Mouse (Mus musculus) telencephalon, adult 2 months (tissue): Measurements from ENCODE around the gene Cxcr5.
"Not testable (repeated sequence)": the region's sequence is repeated elsewhere in the genome, so short reads cannot be mapped to it uniquely, and the experiment has no call there.

ENCODE experiments used
- DNase-seq: peaks from one replicate; pipeline ENCODE4 v3.0.0-alpha.2; 2011; ENCODE audit warnings: low read depth, low spot score

Gene Cxcr5

GRCm38 (mm10) chr9:44587262-44588160 is 25.8 kb upstream of the Cxcr5 start:
- no peak for DNase-seq

DNA sequence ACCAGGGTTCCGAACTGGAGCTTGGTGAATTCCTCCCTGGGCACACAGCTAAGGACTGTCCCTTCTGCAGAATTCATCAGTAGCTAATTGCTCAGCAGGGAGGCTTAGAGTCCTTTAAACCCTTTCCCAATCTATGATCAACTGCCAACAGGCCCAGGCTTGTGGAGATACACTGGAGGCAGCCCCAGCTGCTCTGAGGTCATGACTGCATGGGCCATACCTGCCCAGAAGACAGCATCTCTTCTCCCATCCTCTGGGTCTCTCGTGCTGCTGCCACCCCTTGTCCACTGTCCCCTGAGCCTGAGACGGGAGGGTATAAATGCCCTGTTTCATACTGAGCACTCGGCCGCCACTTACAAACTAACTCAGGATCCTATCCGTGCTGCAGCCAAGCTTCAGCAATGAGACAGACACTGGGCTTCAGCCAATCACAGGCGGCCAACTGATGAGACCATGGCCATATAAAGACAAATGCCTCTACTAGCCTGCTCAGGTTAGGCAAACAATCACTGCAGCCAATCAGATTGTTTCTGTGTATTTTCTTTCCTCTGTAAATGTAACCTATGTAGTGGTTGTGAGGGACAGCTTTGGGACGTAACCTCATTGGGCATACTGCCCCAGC is 25.1 kb upstream of the Cxcr5 start:
- DNase-seq = no peak

GRCm38 (mm10) chr9:44582390-44582789 is 20.7 kb upstream of the Cxcr5 start:
- no peak for DNase-seq

DNA sequence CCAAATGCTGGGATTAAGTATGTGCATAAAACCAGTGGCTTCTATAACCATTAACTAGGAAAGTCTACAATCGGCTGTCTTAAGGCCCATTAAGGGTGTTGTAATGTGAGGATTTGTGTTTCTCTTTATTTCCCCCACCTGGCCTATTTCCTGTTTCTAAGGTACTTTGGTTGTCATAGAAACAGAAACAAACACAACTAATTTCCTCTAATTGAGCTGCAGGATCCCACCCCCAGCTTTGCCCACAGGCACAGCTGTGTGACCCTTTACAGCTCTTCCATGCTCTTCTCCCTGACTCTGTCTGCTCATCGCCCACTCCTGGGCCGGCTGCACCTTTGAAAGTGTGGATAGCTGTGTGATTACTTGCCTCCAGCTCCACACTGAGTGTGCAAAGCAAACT is 19.7 kb upstream of the Cxcr5 start:
- DNase-seq = no peak

DNA sequence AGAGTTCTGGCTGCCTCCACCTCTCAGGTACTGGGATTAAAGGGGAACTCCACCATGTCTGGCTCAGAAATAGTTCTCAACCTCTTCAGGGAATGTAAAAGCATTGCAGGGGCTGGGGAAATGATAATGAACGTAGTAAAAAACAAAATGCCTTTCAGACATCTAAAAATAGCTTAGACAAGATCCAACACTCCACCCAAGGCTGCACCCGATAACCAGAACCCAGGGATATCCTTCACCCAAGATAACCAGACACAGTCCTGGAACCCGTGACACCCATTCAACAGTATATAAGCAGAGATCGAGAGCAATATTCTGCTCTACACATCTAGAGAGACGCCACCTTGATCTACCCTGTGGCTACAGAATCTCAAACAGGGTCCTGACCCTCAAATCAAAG is 18.4 kb upstream of the Cxcr5 start:
- DNase-seq = no peak

GRCm38 (mm10) chr9:44579392-44579791 is 17.7 kb upstream of the Cxcr5 start:
- no peak for DNase-seq

DNA sequence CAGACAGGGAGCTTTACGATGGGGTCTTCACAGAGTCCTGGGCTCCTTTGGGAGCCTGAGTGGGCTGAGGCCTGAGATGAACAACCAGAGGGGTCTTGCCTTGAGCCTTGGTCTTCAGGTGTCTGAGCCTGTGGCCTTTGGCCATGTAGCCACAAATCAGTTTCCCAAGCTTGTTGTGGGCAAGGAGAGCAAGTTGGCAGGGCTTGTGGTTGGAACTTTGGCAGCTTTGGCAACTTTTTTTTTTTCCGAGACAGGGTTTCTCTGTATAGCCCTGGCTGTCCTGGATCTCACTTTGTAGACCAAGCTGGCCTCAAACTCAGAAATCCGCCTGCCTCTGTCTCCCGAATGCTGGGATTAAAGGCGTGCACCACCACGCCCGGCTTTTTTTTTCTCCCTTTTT is 14.4 kb upstream of the Cxcr5 start:
- DNase-seq = not testable (repeated sequence)

- no peak for DNase-seq
These were observed 13.4 kb upstream of the Cxcr5 start for GRCm38 (mm10) chr9:44575095-44575494.

- DNase-seq = no peak
These were observed 11.6 kb upstream of the Cxcr5 start for GRCm38 (mm10) chr9:44573306-44573705.

DNA sequence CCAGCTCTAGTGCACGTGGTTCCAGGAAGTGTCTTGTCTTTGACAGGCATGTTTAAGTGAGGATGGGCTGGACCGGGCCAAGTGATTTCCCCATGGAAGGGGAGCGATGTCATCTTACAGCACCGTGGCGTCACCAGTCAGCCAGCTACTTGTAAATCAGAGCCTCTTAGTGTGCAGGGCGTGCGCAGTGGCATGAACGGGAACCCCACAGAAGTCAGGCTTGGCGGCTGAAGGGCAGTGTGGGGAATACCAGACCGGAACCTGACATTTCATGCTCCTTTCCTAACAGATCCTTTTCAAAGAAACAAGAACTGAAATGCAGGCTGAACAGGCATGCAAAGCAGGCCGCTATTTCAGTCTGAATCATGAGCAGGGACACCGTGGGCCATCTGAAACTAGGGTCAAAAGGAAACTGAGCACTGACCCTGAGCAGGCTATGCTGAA is 9.3 kb upstream of the Cxcr5 start:
- DNase-seq = no peak

DNA sequence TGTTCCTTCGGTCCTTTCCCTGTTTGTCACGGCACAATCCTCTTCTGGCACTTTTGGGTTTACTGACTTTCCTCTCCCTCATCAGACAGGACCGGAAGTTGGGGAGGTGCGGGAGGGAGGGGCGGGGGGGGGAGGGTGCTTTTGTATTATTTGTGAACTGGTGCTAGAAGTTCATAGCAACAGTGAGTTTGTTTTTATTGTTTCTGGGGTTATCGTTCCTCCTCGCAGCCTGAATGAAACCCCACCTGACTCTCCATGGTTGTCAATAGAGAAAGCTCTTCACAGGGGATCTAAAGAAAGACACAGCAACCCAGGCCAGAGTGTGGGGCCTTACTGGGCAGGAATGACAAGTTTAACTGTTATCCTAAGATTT is 6.4 kb upstream of the Cxcr5 start:
- no peak for DNase-seq

- no peak for DNase-seq
These were observed 5.8 kb upstream of the Cxcr5 start for GRCm38 (mm10) chr9:44567338-44568082.

GRCm38 (mm10) chr9:44565367-44565766 is 3.7 kb upstream of the Cxcr5 start:
- no peak for DNase-seq

- DNase-seq = no peak
These were observed 1.3 kb upstream of the Cxcr5 start for GRCm38 (mm10) chr9:44562936-44563335.

DNA sequence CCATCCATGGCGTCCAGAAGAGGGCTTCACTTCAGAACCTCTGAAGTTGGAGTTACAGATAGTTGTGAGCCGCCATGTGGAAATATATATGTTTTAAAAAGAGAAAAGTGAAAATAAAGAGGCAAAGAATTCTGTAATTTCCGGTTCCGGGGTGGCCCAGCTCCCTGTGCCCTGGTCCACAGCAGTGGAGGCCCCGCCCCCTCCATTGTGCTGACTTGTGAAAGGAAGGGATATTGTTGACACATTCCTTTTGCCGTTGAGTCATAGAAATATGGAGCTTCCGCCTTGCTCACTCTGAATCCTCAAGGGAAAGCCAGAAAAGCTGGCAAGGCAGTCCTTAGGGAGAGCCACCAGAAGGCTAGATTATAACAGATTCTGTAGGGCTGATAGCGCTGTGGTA is 9.5 kb downstream of the Cxcr5 start:
- no peak for DNase-seq

DNA sequence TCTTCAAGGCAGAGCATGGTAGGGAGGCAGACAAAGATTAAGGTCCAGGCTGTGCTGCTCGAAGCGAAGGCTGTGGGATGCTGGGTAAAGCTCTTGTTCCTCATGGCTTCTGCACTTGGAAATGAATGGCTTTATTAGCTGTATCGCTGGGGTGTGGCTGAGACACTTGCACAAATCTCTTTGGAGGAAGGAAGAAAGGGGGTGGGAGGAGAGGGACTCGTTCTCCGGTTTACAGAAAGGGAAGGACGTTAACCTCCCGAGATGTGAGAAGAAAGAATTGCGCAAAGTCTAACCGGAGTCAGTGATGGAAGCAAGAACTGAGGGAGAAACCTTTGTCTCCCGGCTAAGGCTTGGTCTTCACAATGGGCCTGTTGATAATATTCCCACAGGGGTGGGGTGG is 10.5 kb downstream of the Cxcr5 start:
- no peak for DNase-seq

GRCm38 (mm10) chr9:44548412-44549152 is 13.1 kb downstream of the Cxcr5 start:
- no peak for DNase-seq

GRCm38 (mm10) chr9:44544986-44545385 is 16.7 kb downstream of the Cxcr5 start:
- DNase-seq = no peak

GRCm38 (mm10) chr9:44542364-44542763 is 19.3 kb downstream of the Cxcr5 start:
- no peak for DNase-seq

DNA sequence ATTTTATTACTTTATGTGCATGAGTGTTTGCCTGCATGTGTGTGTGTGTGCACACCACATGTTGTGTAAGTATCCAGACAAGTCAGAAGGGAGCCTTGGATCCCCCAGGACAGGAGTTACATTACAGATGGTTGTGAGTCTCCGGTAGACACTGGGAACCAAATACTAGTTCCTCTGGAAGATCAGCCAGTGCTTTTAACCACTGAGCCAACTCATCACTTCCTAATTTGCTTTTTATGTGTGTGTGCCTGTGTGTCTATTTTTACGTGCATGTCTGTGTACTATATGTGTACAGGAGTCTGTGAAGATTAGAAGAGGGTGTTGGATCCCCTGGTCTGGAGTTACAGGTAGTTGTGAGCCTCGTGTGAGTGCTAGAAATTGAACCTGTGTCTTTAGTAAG is 21.0 kb downstream of the Cxcr5 start:
- DNase-seq = no peak

DNA sequence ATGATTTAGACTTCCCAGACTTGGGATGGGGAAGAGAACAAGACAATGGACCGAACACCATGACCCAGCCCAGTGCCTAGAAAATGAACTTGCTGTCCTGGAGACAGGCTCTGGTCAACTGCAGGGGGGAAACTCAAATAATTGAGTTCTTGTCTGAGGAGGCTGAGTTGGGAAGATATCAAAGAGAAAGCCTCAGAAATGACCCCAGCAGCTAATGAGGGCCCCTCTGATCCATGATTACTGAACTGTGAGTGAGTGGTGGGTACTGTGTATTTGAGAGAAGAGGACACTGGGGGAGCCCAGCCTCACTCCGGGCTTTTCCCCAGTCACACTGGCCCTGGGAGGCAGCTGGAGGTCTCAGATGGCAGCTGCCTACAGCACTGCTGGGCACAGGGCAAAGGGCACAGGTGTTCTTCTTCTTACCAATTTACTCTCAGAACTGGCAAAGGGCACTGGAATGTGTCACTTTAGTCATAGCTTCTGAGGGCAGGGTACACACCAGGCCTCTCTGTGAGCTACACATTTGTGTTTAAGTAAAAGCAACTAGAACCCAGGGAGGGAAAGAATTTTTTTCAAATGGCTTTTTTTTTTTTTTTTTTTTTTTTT is 21.8 kb downstream of the Cxcr5 start:
- no peak for DNase-seq
